Mouse (Mus musculus): ENCODE measurements around the gene Ncoa7.

DNA sequence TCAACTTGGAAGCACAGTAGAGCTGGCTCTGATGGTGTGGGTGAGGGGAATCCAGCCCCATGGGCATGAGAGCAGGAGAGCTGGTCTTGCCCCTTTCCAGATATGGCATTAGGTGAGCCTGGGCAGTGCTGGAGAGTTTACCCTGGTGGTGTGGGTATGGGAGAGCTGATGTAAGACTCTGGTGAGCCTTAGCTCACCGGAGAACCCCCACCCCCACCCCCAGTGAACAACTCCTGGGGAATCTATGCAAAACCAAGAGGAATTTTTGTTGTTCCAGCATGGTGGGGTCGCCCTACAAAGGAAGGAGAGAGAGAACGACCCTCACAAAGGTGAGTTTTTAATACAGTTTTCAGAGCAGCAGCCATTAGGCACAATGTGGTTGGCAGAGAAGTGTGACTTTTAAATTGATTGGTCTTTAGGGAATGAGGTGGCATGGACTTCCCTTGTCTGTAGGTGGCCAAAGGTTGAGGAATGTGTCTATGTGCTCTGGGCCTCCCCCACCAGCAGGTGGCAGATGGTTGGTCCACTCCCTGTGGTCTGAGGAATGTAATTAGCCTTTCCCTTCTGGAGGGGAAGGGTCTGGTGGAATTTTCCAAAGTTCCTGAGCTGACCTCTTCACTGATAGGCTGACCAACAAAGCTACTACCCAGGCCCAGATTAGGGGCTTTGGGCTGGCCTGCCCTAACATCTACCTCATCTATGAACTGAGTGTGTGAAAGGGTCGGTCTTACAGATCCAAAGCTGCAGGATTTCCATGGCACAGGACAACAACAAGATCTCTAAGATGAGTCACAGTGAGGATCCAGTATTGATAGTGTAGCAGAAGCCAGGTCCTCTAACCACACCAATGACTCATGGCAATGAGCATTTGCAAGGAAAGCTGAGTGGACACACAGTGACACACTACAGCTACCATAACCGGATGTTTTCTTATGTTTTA lies 73.7 kb downstream of the Ncoa7 start:
- TF ChIP-seq CTCF (IDR thresholded peaks at IDR 0.05; ENCODE audit: low read depth, low read length) (no peak), GATA2 (IDR thresholded peaks at IDR 0.05; ENCODE audit: borderline replicate concordance, low read depth, low read length) (no peak)

Data from G1E (cell line).